Mouse (Mus musculus): ENCODE measurements around the gene Faf2. TPM values are rescaled to one million over a fixed set of nuclear protein-coding genes. Genes with fewer than 3 reads are reported as not detected.

Gene Faf2
- total RNA-seq (2021) (10 to 100 TPM; 20.4 to 21.4 TPM), polyA plus RNA-seq (2012; rRNA removed) (9.2 and 17.2 TPM in 2 replicates)
- long read RNA-seq, full-length matches to known transcripts: 14 of 22 reads
- long read RNA-seq, partial matches to known transcripts: 0 of 22 reads
- long read RNA-seq, other reads (novel, unspliced or antisense): 8 of 22 reads

DNA sequence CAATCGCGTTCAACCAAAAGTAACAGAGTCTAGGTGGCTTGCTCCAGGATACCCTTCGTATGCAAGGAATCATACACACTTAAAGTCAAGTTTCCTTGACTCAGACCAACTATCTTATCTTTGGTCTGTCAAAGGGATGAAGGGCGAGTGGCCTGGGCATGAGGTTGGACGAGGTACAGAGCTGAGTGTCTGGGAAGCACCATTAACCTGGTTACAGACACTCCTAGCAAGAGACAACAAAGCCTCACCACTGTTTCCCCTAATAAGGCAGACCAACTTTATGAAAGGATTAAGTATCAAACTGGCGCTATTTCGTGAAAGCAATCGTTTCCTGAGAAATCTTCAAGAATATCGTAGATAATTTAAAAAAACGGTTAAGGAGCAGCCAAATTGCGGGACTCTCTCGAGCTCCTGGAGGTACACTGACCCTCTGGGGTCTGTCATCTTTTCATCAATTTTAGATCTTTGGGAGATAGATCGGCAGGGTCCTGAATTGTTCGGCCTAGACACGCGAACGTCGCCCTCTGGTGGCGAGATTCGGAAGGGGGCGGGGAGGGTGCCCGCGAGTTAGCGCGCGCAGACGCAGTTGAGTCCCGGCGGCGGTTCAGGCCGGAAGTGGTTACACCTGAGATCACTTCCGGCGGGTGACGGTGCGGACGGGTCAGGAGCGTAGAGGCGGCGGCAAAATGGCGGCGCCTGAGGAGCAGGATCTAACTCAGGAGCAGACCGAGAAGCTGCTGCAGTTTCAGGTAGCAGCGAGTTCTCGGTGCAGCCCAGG, at the start of gene Faf2:
Gene Faf2 (plus strand): TSS at position 630 of the 778 bp plus-strand sequence.
- no peaks in the 10 kb centered on the region for H3K27me3 ChIP-seq (ENCODE audit: control insufficient read depth, insufficient read depth, low read length)
- H3K79me2 ChIP-seq (replicated peaks; ENCODE audit: control insufficient read depth, insufficient read depth, low read length): peaks cover 8% of the 10 kb centered on the region; the same call in 1 of the 2 replicates
- H3K9ac ChIP-seq (ENCODE audit: low read depth, low read length): peak within 1 kb of the TSS; percentile 90
- TF ChIP-seq CTCF (IDR thresholded peaks at IDR 0.05): peak; percentile 100; the same call in 1 of the 2 replicates
- TF ChIP-seq EP300 (IDR thresholded peaks at IDR 0.05; ENCODE audit: insufficient read depth, low read depth, low read length): peak; percentile 69; the same call in 1 of the 2 replicates
- TF ChIP-seq POLR2A (IDR thresholded peaks at IDR 0.05; ENCODE audit: insufficient read depth, low read depth, low read length): peak; percentile 85
- H3K4me3 ChIP-seq: peak within 1 kb of the TSS; percentile 91
- H3K4me1 ChIP-seq (ENCODE audit: control insufficient read depth, insufficient read depth, low read length): peaks cover 5% of the 10 kb centered on the region
- intact Hi-C loops (cut with DNase I): loop anchor here (1.0 to 5.0 kb wide), 6 partner anchors 31 to 374 kb away; partner anchors contain the start of genes 4833439L19Rik, Arl10, Higd2a and Nop16
- peak within 1 kb of the TSS; percentile 85 for H3K27ac ChIP-seq
- peak; percentile 97 to 99 for DNase-seq
- H3K36me3 ChIP-seq (ENCODE audit: control insufficient read depth, insufficient read depth, low read length): no peaks in the 10 kb centered on the region
- 9% methylated on average over 44 of the region's 44 CpGs for WGBS

DNA sequence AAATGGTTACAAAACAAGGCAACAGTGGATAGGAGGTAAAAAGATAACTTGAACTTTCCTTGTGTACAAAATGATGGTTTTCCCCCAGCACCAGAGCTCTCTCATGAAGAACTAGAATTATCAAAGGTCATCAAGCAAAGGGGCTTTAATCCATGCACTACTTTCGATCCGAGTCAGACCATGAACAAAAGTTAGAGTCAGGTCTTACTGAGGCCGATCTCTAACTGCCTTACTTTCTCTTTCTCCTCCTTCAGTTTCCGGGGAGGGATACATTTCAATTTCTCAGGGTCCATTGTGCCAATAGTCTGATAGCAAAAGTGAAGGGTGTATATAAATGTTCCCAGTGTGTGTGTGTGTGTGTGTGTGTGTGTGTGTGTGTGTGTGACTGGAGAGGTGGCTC, 49.0 kb upstream of the Faf2 start:
- peaks cover 1% of the 10 kb centered on the region; the same call in 1 of the 2 replicates for H3K4me1 ChIP-seq (ENCODE audit: control insufficient read depth, insufficient read depth, low read length)
- no peak overlapping the region for H3K4me3 ChIP-seq
- intact Hi-C loops (cut with DNase I): no loop called here
- no peaks in the 10 kb centered on the region for H3K27me3 ChIP-seq (ENCODE audit: control insufficient read depth, insufficient read depth, low read length)
- no peak for TF ChIP-seq CTCF (IDR thresholded peaks at IDR 0.05)
- no peak for TF ChIP-seq POLR2A (IDR thresholded peaks at IDR 0.05; ENCODE audit: insufficient read depth, low read depth, low read length)
- TF ChIP-seq EP300 (IDR thresholded peaks at IDR 0.05; ENCODE audit: insufficient read depth, low read depth, low read length): no peak
- no peak for DNase-seq
- H3K36me3 ChIP-seq (ENCODE audit: control insufficient read depth, insufficient read depth, low read length): no peaks in the 10 kb centered on the region
- no peak overlapping the region for H3K9ac ChIP-seq (ENCODE audit: low read depth, low read length)
- WGBS: 82% methylated on average over 4 of the region's 4 CpGs
- H3K27ac ChIP-seq: no peak overlapping the region
- no peaks in the 10 kb centered on the region for H3K79me2 ChIP-seq (replicated peaks; ENCODE audit: control insufficient read depth, insufficient read depth, low read length)

DNA sequence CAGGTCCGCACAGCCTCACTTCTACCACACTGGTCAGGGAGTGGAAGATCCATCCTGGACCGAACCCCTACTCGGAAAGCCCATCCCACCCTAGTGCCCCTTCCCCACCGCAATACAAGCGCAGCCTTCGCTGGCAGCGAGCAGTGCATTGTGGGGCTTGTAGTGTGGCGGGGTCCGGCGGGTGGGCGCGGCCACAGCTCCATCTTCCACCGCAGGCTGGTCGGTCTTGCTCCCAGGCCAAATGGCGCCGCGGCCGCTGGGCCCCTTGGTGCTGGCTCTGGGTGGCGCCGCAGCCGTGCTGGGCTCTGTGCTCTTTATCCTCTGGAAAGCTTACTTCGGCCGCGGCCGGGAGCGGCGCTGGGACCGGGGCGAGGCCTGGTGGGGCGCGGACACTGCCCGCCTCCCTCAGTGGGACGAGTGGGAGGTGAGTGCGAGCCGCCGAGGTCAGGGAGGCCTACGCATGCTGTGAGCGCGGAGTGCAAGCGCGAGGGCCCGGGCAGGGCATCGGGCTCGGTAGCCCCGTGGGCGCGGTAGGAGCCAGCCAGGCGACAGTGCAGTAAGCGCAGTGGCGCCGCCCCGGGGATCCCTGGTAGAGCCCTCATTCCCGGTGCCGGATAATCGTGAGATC, 46.6 kb upstream of the Faf2 start, which contains the start of gene Arl10:
Gene Arl10 (plus strand): TSS at position 162 of the 628 bp plus-strand sequence.
- Histone ChIP-seq H3K27ac (peak within 1 kb of the TSS; percentile 66), H3K9ac (ENCODE audit: low read depth, low read length) (peak within 1 kb of the TSS; percentile 90), H3K79me2 (replicated peaks; ENCODE audit: control insufficient read depth, insufficient read depth, low read length) (no peaks in the 10 kb centered on the region), H3K27me3 (ENCODE audit: control insufficient read depth, insufficient read depth, low read length) (no peaks in the 10 kb centered on the region), H3K4me1 (ENCODE audit: control insufficient read depth, insufficient read depth, low read length) (peaks cover 1% of the 10 kb centered on the region; the same call in 1 of the 2 replicates), H3K36me3 (ENCODE audit: control insufficient read depth, insufficient read depth, low read length) (no peaks in the 10 kb centered on the region), H3K4me3 (peak within 1 kb of the TSS; percentile 92)
- under 1% methylated on average over 55 of the region's 55 CpGs for WGBS
- TF ChIP-seq EP300 (IDR thresholded peaks at IDR 0.05; ENCODE audit: insufficient read depth, low read depth, low read length): no peak
- TF ChIP-seq CTCF (IDR thresholded peaks at IDR 0.05): peak; percentile 41; the same call in 1 of the 2 replicates
- TF ChIP-seq POLR2A (IDR thresholded peaks at IDR 0.05; ENCODE audit: insufficient read depth, low read depth, low read length): peak; percentile 58; the same call in 1 of the 2 replicates
- DNase-seq: peak; percentile 88
- intact Hi-C loops (cut with DNase I): loop anchor here (1.0 kb wide), 2 partner anchors 15 to 46 kb away; partner anchors contain the start of genes Faf2, Higd2a and Nop16

DNA sequence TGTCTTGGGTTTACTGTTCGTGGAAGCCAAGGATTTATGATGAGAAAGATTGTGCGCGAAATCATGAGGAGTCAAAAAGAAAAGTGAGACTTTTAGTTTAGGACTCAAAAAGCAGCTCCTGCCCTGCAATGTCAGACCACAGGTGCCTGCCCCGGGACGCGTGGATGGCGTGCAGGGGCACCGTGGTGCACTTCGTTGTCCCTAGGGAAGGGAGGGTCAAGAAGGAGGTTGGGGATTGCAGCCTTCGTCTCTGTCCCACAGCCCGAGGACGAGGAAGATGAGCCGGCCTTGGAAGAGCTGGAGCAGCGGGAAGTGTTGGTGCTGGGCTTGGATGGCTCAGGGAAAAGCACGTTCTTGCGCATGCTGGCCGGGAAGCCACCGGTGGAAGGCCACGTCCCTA, 46.1 kb upstream of the Faf2 start:
- 4% methylated on average over 19 of the region's 19 CpGs for WGBS
- Histone ChIP-seq H3K9ac (ENCODE audit: low read depth, low read length) (peak overlapping the region; percentile 90), H3K36me3 (ENCODE audit: control insufficient read depth, insufficient read depth, low read length) (no peaks in the 10 kb centered on the region), H3K4me3 (peak overlapping the region; percentile 92), H3K27me3 (ENCODE audit: control insufficient read depth, insufficient read depth, low read length) (no peaks in the 10 kb centered on the region), H3K27ac (peak overlapping the region; percentile 66), H3K4me1 (ENCODE audit: control insufficient read depth, insufficient read depth, low read length) (peaks cover 1% of the 10 kb centered on the region; the same call in 1 of the 2 replicates), H3K79me2 (replicated peaks; ENCODE audit: control insufficient read depth, insufficient read depth, low read length) (no peaks in the 10 kb centered on the region)
- intact Hi-C loops (cut with DNase I): loop anchor here (1.0 kb wide), 2 partner anchors 15 to 46 kb away; partner anchors contain the start of genes Faf2, Higd2a and Nop16
- TF ChIP-seq EP300 (IDR thresholded peaks at IDR 0.05; ENCODE audit: insufficient read depth, low read depth, low read length) (no peak), CTCF (IDR thresholded peaks at IDR 0.05) (no peak), POLR2A (IDR thresholded peaks at IDR 0.05; ENCODE audit: insufficient read depth, low read depth, low read length) (no peak)
- DNase-seq: peak in 1 of 2 experiments; percentile 43

DNA sequence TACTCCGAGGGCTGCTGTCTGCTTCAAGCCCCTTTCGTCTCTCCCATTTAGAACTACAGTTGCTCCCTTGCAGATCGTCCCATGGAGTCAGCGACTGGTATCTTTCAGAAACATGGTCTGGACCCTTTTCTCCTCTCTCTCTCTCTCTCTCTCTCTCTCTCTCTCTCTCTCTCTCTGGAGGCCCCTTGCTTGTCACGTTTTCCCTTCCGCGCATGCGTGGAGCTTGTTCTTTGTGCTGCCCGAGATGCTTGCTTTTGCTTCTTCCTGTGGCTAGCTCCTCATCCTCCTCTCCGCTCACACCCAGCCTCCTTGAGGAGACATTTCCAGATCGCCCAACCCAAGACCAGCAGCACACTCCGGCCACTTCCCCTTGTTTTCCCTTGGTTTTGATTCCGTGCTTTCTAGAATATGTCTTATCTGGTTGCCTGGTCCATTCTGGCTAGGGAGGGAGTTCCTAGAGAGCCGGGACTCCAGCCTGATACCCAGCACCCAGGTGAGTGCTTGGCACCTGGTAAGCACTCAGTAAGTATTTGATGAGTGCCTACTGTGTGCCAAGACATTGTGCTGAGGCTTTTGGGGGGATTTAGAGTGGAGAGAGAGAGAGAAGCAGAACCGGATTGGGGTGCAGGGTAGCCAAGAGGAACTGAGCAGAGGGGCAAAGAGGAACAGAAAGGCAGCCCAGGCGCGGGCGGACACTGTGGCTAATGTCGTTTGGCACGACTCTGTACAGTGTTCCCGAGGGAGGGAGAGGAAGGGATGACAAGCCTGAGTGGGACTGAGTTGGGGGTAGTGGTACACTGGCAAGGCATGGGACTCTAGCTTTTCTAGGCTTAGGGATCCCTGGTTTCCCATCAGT, 43.7 kb upstream of the Faf2 start:
- H3K4me3 ChIP-seq: no peak overlapping the region
- no peak overlapping the region; the same call in 1 of the 2 replicates for H3K27ac ChIP-seq
- H3K36me3 ChIP-seq (ENCODE audit: control insufficient read depth, insufficient read depth, low read length): 0 out of 2 replicates have a peak, but pooled peaks cover 2% of the 10 kb centered on the region
- intact Hi-C loops (cut with DNase I): no loop called here
- H3K27me3 ChIP-seq (ENCODE audit: control insufficient read depth, insufficient read depth, low read length): no peaks in the 10 kb centered on the region
- H3K9ac ChIP-seq (ENCODE audit: low read depth, low read length): no peak overlapping the region
- TF ChIP-seq CTCF (IDR thresholded peaks at IDR 0.05) (no peak), EP300 (IDR thresholded peaks at IDR 0.05; ENCODE audit: insufficient read depth, low read depth, low read length) (no peak), POLR2A (IDR thresholded peaks at IDR 0.05; ENCODE audit: insufficient read depth, low read depth, low read length) (no peak)
- no peaks in the 10 kb centered on the region for H3K79me2 ChIP-seq (replicated peaks; ENCODE audit: control insufficient read depth, insufficient read depth, low read length)
- H3K4me1 ChIP-seq (ENCODE audit: control insufficient read depth, insufficient read depth, low read length): peaks cover 6% of the 10 kb centered on the region
- DNase-seq: peak in 1 of 2 experiments; percentile 60
- 76% methylated on average over 21 of the region's 21 CpGs for WGBS
